Mouse (Mus musculus) kidney, adult 18-20 months (tissue): Measurements from ENCODE around the gene Slc36a3.

ENCODE experiments used
- DNase-seq: peaks from one replicate; pipeline ENCODE4 v3.0.0; 2021

Gene Slc36a3

DNA sequence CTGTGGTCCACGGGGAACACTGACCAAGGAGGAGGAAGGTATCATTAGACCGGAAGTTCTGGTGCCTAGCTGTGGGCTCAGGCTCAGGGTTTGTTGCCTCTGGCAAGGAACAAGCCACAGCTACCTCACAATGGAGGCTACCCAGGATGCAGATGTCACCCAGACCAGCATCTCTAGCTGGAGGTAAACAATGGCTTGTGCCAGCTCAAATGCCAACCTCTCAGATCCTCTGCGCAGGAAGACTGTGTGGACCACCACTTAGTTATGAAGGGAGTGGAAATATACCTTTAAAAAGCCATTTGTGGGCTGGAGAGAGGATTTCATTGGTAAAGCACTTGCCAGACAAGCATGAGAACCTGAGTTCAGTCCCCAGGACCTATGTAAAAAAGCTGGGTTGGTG lies at the start of gene Slc36a3:
Gene Slc36a3, minus strand, starts transcription at position 101 of the 400 bp plus-strand sequence.
- DNase-seq = no peak

DNA sequence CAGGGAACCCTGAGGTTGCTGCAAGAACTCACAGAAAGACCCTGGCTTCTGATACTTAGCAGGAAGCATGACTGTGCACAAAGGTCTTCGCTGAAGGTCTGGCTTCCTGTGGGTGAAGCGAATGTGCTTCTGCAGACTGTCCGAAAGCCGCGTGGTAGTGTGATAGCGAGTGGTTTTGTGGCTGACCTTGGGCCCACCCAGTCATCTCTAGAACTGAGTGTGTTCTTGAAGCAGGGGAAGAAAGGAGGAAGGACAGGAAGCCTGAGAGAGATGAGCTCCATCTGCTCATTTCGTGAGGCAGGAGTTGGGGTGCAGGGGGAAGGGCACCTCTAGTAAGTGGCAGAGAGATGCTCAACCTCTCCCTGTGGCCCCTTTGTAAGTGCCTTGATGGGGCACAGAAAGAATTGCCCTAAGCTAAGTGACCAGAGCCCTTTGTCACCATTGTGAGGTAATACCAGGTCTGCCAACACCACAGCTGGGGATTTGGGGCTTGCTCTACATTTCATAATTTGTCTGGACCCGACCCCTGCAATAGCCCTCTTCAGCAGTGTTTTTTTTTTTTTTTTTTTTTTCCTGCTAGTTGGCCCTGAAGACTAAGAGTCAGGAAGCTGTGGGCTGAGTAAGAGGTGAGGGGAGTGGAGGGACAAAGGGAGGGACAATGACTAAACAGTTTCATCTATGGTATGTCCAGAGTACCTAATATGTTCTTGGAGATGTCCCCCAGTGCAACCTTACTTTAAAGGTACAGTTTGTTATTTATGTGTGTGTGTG lies 46.4 kb upstream of the Slc36a3 start:
- no peak for DNase-seq

DNA sequence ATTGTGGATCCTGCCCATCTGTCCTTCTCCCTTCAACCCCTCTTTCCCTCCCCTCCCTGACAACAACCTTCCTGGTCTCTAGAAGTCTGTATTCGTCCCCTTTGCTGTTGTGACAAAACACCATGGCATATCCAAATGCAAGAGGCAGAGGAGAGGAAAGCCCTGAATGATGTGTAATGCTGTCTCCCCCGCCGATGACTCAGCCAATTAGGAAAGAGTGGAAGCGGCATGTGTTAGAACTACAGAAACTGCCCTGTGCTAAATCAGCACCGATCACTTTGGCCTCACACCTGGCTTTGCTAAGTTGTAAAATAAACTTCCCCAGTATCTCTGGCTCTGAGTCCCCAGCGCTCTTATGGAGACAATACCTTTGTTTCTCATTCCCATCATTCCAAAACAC lies 45.6 kb upstream of the Slc36a3 start:
- no peak for DNase-seq

DNA sequence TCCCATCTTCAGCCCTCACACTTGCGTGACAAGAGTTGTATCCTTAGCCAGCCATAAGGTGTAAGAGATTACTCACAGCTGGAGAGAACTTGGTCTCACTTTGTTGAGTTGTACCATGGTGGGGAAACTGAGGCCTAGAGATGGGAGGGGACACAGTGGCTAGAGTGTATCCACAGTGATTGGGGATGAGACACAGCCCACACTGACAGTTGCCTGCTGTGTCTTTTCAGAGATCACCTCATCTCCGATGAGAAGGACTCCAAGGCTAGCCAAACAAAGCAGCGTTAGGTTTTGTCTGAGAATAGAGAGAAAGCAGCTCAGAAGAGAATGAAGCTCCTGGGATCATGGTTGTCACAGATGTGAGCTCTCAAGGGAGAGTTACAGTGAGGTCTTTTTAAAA lies 38.7 kb upstream of the Slc36a3 start:
- DNase-seq = no peak

DNA sequence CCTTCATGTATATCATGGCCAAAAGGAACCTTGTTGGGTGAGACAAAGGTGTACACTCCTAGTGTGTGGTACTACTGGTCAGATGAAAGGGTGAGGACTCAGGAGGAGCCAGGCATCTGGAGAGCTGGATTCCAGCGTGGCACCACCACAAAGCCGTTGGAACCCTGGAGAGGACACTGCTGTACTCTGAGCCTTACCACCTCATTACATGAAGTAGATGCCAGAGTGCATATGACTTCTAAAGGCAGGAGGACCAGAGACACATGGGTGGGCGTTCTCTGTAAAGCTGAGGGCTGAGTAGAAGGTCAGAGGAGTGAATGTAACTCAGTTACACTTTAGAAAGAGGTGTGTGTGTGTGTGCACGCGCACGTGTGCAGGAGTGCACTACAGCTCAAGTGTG lies 36.3 kb upstream of the Slc36a3 start:
- DNase-seq = no peak

DNA sequence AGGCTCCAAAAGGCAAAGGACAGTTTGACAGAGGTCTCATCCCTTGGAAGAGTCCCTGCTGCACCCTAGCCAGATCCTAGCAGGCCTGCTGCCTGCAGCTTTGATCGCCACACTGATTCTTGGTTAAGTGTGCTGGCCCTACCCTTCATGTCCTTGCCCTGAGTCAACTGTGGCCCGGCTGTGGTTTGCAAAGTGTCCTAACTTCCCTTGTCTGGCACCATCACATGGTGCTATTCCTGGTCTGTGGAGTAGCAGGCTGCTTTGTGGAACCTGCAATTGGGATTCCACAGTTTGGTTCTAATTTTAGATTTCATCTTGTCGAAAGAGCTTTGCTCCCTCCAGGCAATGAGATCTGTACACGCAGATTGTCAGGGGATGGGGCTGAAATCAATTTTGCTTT lies 35.8 kb upstream of the Slc36a3 start:
- no peak for DNase-seq

DNA sequence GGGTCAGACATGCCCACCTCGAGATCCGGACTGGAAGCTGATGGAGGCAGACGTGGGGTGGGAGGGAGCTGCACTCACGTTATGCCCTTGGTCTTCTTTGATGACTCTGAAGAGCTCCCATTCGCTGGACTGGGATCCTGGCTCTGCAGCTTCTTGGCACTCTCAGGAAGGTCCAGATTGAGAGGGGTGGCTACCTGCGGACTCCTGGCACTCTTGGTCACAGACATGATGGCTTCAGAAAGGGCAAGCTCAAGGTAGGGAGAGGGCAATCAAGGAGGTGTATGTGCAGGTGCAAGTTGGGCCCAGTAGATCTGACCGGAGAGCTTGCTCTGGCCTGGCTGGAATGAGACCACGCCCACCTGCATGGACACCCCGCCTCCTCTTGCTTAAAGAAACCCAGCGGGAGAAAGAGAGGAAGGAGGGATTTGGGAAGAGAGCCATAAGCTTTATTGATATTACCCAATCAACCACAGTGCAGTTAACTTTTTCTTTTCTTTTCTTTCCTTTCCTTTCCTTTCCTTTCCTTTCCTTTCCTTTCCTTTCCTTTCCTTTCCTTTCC lies 33.3 kb upstream of the Slc36a3 start, which contains the start of gene Slc36a2:
Gene Slc36a2, minus strand, starts transcription at position 345 of the 559 bp plus-strand sequence.
- DNase-seq = no peak

DNA sequence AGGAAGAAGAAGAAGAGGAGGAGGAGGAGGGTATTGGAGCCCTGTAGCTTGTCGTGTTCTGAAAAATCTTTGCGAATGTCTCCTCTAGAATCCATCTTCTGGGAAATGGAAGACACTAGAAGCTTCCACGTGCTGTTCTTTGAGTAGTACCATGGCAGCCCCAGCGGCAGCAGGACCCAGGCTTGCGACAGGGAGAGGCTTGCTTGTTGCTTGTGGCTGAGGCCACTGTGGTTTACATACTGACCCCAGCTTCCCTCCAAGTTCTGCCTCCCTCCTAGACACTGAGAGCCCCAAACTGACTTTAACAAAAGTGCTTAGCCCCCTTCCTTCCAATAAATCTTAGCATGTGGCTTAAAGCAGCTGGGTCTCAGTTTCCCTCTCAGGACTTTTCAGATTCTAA lies 32.7 kb upstream of the Slc36a3 start:
- no peak for DNase-seq

DNA sequence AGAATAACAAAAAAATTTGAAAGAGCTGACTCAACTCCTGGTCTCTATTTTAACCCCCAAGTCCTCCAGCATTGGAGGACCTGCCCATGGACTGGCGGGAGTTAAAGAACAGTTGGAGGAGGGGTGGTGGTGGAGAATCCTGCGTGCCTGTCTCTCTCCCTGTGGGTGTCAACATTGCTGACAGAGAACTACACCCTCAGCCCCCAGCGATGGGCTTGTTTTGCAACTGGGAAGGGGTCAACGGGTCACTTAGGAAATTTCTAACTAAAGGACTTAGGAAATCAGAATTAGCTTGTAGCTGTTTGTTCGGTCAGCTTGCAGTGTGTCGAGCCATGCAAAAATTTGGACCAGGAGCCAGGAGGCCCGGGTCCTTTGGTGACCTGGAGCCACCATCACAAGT lies 31.6 kb upstream of the Slc36a3 start:
- DNase-seq = no peak

DNA sequence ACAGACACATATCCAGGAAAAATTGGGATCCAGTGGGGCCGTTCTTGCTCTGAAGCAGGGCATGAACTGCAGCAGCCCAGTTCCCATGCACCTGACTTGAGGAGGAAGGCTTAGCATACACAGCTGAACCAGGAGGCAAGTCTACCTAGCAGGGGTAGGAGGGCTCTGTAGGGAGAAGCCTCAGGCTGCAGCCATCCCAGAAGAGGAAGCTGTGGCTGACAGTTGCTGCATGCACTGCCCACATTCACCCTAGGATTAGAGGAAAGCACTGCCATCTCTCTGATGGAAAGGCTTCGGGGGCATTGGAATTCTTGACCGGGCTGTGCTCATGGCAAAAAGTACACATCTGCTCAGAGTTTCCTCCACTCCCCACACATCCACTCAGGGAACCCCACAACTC lies 28.3 kb upstream of the Slc36a3 start:
- DNase-seq = no peak

DNA sequence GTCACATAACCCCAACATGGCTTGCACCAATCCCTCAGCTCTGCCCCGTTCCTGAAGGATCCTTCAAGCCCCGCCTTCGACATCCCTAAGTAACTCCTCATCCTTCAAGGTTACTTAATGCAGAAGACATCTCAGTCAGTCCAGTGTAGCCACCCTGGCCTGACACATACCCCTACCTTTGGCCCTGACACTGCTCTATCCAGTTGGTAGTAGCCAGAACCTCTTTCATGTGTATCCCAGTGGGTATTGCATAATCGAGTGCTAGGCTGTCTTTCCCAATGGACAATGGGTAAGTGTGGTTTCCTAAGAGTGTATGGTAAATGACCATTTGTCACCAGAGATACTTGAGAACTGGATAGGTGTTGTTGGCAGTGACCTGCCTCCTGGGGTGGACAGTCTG lies 27.3 kb upstream of the Slc36a3 start:
- no peak for DNase-seq

DNA sequence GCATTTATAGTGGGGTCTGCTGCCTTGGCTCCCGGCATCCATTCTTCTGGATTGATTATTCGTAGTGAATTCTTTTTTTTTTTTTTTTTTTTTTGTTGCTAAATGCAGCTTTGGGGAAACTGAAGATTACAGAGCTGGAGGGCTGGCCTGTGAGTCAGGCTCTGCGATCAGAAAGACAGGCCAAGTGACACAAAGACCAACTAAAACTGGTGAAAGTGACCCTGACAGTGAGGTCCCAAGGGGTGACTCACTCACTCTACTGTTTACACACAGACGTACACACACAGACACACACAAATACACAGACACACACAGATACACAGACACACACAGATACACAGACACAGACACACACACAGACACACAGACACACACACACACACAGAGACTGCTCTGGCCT lies 19.0 kb upstream of the Slc36a3 start:
- no peak for DNase-seq

DNA sequence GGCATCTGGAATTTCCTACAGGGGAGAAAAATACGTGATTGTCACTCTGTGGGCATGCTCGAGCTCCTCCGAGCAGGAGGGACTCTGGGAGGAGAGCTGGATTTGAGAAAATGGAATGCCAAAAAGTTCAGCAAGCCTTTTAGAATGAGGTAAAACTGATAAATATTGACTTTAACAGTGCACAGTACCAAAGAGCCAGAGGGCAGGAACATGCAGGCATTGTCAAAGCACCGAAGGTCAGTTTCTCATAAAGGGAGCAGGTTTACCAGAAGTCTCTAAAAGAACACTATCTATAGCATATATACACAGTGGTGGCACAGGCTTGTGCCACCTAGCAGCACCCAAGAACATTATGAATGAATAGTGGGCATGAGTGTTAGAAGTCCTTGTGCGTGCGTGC lies 17.4 kb upstream of the Slc36a3 start:
- DNase-seq = no peak

DNA sequence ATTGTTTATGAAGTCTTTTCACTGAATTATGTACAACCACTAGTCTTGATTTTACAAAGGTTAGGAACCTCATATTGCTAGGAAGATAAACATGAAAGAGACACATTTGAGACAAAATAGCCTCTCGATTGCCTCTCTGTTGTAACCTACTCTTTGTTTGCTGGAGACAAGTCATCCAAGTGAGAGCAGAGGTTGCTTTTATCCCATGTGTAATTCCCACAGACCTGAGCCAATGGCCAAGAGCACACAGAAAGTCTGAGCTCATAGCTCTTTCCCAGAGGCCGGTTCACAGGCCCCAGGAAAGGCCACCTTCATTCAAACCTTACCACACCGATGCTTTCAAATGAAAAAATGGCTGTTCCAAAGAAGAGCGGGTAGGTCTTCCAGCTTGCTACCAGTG lies 17.0 kb upstream of the Slc36a3 start:
- no peak for DNase-seq

DNA sequence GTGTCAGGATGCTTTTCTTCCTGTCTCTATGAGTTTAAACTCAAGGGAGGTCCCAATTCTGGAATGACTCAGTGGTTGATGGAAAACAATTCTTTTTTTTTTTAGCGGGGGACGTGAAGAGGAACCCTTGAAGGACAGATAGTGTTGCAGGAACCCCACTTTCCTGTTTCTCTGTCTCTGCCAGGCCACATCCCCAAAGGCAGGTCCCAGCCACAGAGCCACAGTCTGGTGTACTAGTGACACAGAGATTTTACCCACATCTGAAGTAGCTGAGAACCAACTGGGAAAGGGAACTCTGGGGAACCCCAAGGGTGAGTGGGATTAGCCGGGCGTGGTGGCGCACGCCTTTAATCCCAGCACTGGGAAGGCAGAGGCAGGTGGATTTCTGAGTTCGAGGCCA lies 14.2 kb upstream of the Slc36a3 start:
- no peak for DNase-seq

DNA sequence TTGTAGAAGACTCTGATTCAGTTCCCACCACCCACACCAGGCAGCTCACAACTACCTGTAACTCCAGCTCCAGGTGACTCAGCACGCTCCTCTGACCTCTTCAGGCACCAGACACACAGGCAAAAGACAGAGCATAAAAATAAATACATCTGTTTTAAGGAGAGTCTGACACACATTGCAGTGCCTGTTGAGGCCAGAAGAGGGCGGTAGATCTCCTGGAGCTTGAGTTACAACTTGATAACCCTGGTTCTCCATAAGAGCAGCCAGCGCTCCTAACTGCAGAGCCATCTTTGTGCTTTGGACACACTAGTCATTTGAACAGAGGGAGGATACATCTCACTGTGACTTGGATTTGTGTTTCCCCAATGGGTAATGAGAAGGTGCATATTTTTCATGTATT lies 13.2 kb upstream of the Slc36a3 start:
- DNase-seq = peak; percentile 28

DNA sequence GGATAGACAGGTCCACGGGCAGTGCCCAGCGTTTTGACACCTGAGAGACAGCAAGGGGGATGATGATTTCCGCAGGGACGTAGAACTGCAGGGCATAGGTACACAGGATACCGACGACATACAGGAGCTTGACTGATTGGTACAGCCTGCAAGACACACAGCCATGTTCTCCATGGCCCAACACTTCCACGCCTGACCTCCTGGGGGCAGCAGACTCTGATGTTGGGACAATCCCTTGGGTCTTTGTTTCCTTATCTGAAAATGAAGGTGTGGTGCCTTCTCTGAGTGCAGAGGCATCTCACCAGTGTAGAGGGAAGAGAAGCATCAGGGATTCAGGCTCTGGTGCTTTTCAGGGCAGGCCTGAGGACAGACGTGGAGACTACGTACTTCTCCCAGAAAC lies 11.2 kb upstream of the Slc36a3 start:
- peak; percentile 53 for DNase-seq

DNA sequence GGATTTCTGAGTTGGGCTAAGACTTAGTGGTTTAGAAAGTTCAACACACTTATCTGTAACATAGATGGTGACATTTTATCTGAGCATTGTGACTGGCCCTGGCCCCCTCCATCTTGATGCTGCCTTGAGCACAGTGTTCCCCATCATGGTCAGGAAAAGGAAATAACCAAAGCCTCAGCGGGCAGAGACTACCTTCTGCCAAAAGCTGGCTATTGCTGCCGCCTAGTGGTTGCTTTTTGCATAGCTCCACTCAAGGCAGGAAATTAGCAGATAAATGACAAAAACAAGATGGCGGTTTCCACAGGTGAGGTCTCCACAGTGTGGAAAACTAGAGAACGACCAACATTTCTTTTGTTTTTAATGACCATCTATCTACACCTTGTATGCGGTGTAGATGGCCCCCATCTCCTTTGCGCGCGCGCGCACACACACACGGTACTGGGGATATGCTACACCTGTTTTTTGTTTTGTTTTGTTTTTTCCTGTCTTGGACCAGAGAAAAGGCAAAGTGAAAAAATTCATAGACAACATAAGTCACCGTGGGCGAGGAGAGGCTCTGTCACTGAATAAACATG lies 7.4 kb upstream of the Slc36a3 start:
- peak; percentile 88 for DNase-seq

DNA sequence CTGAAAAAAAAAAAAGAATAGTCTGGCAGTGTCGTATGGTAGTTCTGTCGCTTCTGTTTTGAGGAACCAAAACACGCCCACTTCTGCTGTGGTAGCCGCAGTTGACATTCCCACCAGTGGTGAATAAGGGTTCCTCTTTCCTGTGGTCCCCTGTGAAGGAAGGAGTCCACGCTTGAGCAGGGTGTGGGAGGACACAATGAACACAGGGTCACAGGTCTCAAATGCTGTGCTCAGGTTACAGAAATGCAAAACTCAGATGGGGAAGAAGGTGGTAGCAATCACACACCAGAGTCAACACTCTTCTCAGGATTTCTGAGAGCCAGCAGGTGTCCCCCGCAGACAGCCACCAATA lies 3.5 kb upstream of the Slc36a3 start:
- no peak for DNase-seq

DNA sequence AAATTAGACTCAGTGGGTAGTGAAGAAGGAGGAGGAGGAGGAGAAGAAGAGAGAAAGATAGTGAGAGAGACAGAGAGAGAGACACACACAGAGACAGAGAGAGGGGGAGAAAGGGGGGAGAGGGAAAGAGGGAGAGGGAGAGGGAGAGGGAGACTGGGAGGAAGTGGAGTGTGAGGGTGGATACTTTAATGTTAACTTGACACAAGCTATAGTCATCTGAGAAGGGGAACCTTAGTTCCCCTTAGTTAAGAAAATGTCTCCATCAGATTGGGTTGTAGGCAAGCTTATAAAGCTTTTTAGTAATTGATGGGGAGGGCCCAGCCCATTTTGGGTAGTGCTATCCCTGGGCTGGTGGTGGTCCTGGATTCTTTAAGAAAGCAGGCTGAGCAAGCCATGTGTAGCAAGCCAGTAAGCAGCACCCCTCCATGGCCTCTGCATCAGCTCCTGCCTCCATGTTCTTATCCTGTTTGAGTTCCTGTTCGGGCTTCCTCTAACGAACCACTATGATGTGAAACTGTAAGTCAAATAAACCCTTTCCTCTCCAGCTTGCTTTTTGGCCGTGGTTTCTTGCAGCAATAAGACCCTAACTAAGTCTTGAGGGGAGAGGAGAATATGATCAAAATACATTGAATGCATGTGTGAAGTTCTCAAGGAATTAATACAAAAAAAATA lies 3.0 kb upstream of the Slc36a3 start:
- DNase-seq = no peak

DNA sequence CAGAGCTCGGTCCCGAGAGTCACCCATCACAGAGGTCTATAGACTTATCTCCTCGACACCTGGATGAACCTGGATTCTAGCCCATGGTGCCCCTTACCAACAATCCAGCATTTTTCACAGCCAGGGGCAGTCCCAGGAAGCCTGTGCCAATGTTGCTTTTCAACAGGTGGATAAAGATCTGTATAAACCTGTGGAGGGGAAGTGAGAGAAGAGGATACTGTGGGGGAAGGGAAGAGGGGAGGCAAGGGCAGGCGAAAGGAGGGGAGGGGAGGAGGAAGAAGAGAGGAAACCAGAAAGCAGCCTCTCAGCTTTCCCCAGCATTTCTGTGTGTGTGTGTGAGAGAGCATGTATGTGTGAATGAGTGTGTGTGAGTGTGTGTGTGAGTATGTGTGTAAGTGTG lies 3.0 kb downstream of the Slc36a3 start:
- no peak for DNase-seq

DNA sequence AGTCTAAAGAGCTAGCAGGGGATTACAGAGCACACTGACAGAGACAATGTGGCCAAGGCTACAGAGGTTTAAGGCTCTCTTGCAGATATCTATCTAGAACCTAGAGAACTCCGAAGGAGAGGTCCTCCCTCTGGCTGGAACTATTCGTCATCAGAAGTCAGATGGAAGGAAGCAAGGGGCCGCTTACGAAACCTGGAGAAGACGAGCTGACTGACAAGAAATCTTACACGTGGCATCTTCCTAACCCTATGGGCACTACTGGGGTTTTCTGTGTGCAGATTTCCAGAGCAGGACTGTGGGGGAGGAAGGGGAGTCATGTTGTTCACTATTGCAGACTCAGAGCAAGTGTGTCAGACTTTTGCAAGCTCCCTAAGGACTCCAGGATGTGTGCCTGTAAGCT lies 4.1 kb downstream of the Slc36a3 start:
- DNase-seq = no peak

DNA sequence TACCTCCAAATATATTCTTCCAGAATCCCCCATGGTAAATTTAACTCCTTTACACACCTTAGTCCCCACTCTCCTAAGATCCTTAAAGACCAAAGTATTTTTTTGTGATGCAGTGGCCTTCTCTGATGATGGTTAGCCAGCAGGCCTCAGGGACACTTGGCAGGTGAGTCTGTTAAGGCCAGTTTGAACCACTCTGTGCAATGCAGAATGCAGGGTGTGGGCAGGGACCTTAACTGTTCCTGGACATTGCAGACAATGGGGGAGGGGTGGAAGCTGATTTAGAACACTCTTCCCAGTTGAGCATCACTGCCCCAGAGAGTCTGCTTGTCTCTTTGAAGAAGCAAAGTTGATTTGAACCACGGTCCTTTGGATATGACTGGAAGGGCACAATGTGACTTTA lies 4.7 kb downstream of the Slc36a3 start:
- DNase-seq = no peak

DNA sequence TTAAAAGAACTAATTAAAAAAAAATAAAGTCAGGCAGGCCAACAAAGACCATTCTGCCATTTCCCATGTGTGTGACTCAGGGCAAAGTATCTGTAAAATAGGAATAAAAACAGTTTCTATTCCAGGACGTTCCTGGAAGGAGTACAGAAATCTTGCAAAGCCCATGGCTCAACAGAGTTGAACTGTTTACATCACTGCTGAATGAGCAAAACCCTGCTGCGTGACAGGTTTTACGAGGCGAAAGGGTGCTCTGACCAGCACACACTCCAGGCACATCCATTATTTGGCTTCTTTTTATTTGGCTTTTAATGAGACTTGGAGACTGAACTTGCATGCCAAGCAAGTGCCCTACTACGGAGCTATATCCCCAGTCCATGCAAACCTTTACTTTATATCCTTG lies 7.5 kb downstream of the Slc36a3 start:
- no peak for DNase-seq
